Comparison of ENCODE assay signal across 1 mouse cellular context in genomic region chr11:103174891-103175391, GRCm38 (mm10).
A peak's percentile ranks its signal among the peaks of the same experiment; 100 is the strongest.
TF ChIP-seq lines count a peak whose summit lies in the region.

No protein-coding gene starts in this region.

TF ChIP-seq in CH12.LX, 34 proteins besides CTCF, POLR2A, EP300 and RAD21:
- TF ChIP-seq MXI1 (IDR thresholded peaks at IDR 0.05; ENCODE audit: low read depth, low read length) (peak; percentile 95), PAX5 (IDR thresholded peaks at IDR 0.05; ENCODE audit: low read length) (no peak), MAX (IDR thresholded peaks at IDR 0.05; ENCODE audit: low read length) (peak; percentile 92), E2F4 (IDR thresholded peaks at IDR 0.05; ENCODE audit: insufficient replicate concordance, low read depth, low read length) (no peak), SIN3A (IDR thresholded peaks at IDR 0.05; ENCODE audit: low read length) (peak; percentile 91; the same call in 1 of the 2 replicates), NRF1 (IDR thresholded peaks at IDR 0.05; ENCODE audit: low read depth, low read length) (peak; percentile 49), TCF12 (IDR thresholded peaks at IDR 0.05; ENCODE audit: low read depth, low read length) (peak; percentile 95), HCFC1 (IDR thresholded peaks at IDR 0.05; ENCODE audit: low read depth, low read length) (peak; percentile 65), SMC3 (IDR thresholded peaks at IDR 0.05; ENCODE audit: low read depth, low read length) (peak; percentile 31; the same call in 1 of the 2 replicates), JUN (IDR thresholded peaks at IDR 0.05; ENCODE audit: insufficient read depth, low read depth, low read length) (peak; percentile 3; the same call in 1 of the 2 replicates), ETS1 (conservative IDR thresholded peaks at IDR 0.05; ENCODE audit: low read depth, low read length) (peak; percentile 94), USF2 (conservative IDR thresholded peaks at IDR 0.05; ENCODE audit: low read depth, low read length) (no peak), RCOR1 (conservative IDR thresholded peaks at IDR 0.05; ENCODE audit: low read depth, low read length) (0 out of 2 replicates have a peak, but pooled peaks have one; percentile 57), KAT2A (IDR thresholded peaks at IDR 0.05; ENCODE audit: insufficient replicate concordance, low read length) (peak; percentile 61; the same call in 1 of the 2 replicates), MYC (IDR thresholded peaks at IDR 0.05; ENCODE audit: low read depth, low read length) (peak; percentile 95), CHD1 (IDR thresholded peaks at IDR 0.05; ENCODE audit: low read depth, low read length) (peak; percentile 29; the same call in 1 of the 2 replicates), ZKSCAN1 (IDR thresholded peaks at IDR 0.05; ENCODE audit: borderline replicate concordance, low read depth, low read length) (no peak), MAZ (IDR thresholded peaks at IDR 0.05; ENCODE audit: low read depth, low read length) (peak; percentile 98), CHD2 (IDR thresholded peaks at IDR 0.05; ENCODE audit: low read length) (peak; percentile 86), UBTF (IDR thresholded peaks at IDR 0.05; ENCODE audit: low read depth, low read length) (peak; percentile 71; the same call in 1 of the 2 replicates), ELF1 (IDR thresholded peaks at IDR 0.05; ENCODE audit: low read depth, low read length) (peak; percentile 94), ZNF384 (IDR thresholded peaks at IDR 0.05; ENCODE audit: low read depth, low read length) (no peak; the same call in 1 of the 2 replicates), GABPA (IDR thresholded peaks at IDR 0.05; ENCODE audit: insufficient replicate concordance, low read depth, low read length) (no peak), BHLHE40 (IDR thresholded peaks at IDR 0.05; ENCODE audit: low read depth, low read length) (peak; percentile 91), ZMIZ1 (IDR thresholded peaks at IDR 0.05; ENCODE audit: low read depth, low read length) (peak; percentile 72), JUND (conservative IDR thresholded peaks at IDR 0.05; ENCODE audit: low read depth, low read length) (no peak), MAFK (IDR thresholded peaks at IDR 0.05; ENCODE audit: insufficient replicate concordance, low read length) (no peak), TBP (conservative IDR thresholded peaks at IDR 0.05; ENCODE audit: low read depth, low read length) (0 out of 2 replicates have a peak, but pooled peaks have one; percentile 27), IRF4 (IDR thresholded peaks at IDR 0.05; ENCODE audit: low read depth, low read length) (peak; percentile 91), ZC3H11A (IDR thresholded peaks at IDR 0.05; ENCODE audit: low read depth, low read length) (no peak), MEF2A (IDR thresholded peaks at IDR 0.05; ENCODE audit: borderline replicate concordance, low read depth, low read length) (peak; percentile 93), POLR2AphosphoS2 (IDR thresholded peaks at IDR 0.05; ENCODE audit: low read depth, low read length) (peak; percentile 74; the same call in 1 of the 2 replicates), NELFE (IDR thresholded peaks at IDR 0.05; ENCODE audit: low read depth, low read length) (peak; percentile 67), USF1 (IDR thresholded peaks at IDR 0.05; ENCODE audit: low read depth, low read length) (no peak)
